Mouse (Mus musculus) forebrain, embryonic 10.5 days (tissue): ENCODE measurements around the gene Maml3. TPM values are rescaled to one million over a fixed set of nuclear protein-coding genes. Genes with fewer than 3 reads are reported as not detected.

ENCODE experiments used
- DNase-seq: peaks from one replicate; pipeline ENCODE4 v3.0.0-alpha.2; 2017; ENCODE audit warnings: low spot score; ENCODE audit errors: extremely low spot score
- H3K27ac ChIP-seq: fragments of 300-500 bp; sonication (generic); 2 replicates; pipeline ENCODE4 v1.5.1; 2016; ENCODE audit warnings: mild to moderate bottlenecking
- H3K27me3 ChIP-seq: fragments of 300-500 bp; sonication (generic); 2 replicates; pipeline ENCODE4 v1.6.1; 2016; ENCODE audit warnings: mild to moderate bottlenecking; ENCODE audit not compliant: poor library complexity, severe bottlenecking
- H3K36me3 ChIP-seq: fragments of 300-500 bp; sonication (generic); replicated peaks from 2 replicates; pipeline ENCODE4 v1.6.1; 2016; ENCODE audit warnings: mild to moderate bottlenecking, moderate library complexity
- H3K4me1 ChIP-seq: fragments of 300-500 bp; sonication (generic); 2 replicates; pipeline ENCODE4 v1.6.1; 2016
- H3K4me3 ChIP-seq: fragments of 300-500 bp; sonication (generic); 2 replicates; pipeline ENCODE4 v1.5.1; 2016; ENCODE audit warnings: mild to moderate bottlenecking, moderate library complexity
- H3K9me3 ChIP-seq: fragments of 300-500 bp; sonication (generic); 2 replicates; pipeline ENCODE4 v1.6.1; 2016; ENCODE audit warnings: mild to moderate bottlenecking, moderate library complexity
- WGBS: fragments of 180-500 bp; shearing (Covaris S2); methylation state at CpG from one replicate; pipeline ENCODE4 v1.1.7; 2016; 5-methylcytosine and 5-hydroxymethylcytosine counted together
- polyA plus RNA-seq: library from polyadenylated mRNA; unstranded; fragments of >200 nt; fragmentation: Nextera tagmentation; extraction: Ambion mirVana; gene quantifications from 2 replicates; pipeline ENCODE4 v1.2.1, GENCODE M21; 2016

The Maml3 gene
- polyA plus RNA-seq, 1 experiment from 2014 or later: 5.6 TPM

GRCm38 (mm10) chr3:51974601-51975000 is 130.3 kb downstream of the Maml3 start:
- WGBS: 95% methylated on average over 7 of the region's 7 CpGs
- 0 out of 2 replicates have a peak, but pooled peaks cover 3% of the 10 kb centered on the region for H3K9me3 ChIP-seq
- no peak overlapping the region for H3K4me3 ChIP-seq
- peaks cover 32% of the 10 kb centered on the region for H3K4me1 ChIP-seq
- no peak overlapping the region for H3K27ac ChIP-seq
- H3K36me3 ChIP-seq: peaks cover 10% of the 10 kb centered on the region; the same call in 1 of the 2 replicates
- no peak for DNase-seq
- no peaks in the 10 kb centered on the region for H3K27me3 ChIP-seq

- Histone ChIP-seq H3K27me3 (no peaks in the 10 kb centered on the region), H3K36me3 (peaks cover 10% of the 10 kb centered on the region; the same call in 1 of the 2 replicates), H3K9me3 (0 out of 2 replicates have a peak, but pooled peaks cover 3% of the 10 kb centered on the region), H3K27ac (no peak overlapping the region), H3K4me1 (peaks cover 35% of the 10 kb centered on the region), H3K4me3 (no peak overlapping the region)
- no peak for DNase-seq
- WGBS: 95% methylated on average over 6 of the region's 6 CpGs
Observed at GRCm38 (mm10) chr3:51974153-51974552, 130.7 kb downstream of the Maml3 start.

- 0 out of 2 replicates have a peak overlapping the region, but pooled peaks have one; percentile 4 for H3K27ac ChIP-seq
- H3K4me1 ChIP-seq: peaks cover 19% of the 10 kb centered on the region
- no peak overlapping the region for H3K4me3 ChIP-seq
- DNase-seq: no peak
- H3K36me3 ChIP-seq: peaks cover 10% of the 10 kb centered on the region; the same call in 1 of the 2 replicates
- H3K9me3 ChIP-seq: 0 out of 2 replicates have a peak, but pooled peaks cover 3% of the 10 kb centered on the region
- H3K27me3 ChIP-seq: no peaks in the 10 kb centered on the region
- 55% methylated on average over 6 of the region's 6 CpGs for WGBS
Observed at GRCm38 (mm10) chr3:51972576-51972975, 132.3 kb downstream of the Maml3 start.

- Histone ChIP-seq H3K9me3 (0 out of 2 replicates have a peak, but pooled peaks cover 3% of the 10 kb centered on the region), H3K36me3 (peaks cover 10% of the 10 kb centered on the region; the same call in 1 of the 2 replicates), H3K4me3 (no peak overlapping the region), H3K27ac (no peak overlapping the region), H3K4me1 (peaks cover 13% of the 10 kb centered on the region), H3K27me3 (no peaks in the 10 kb centered on the region)
- DNase-seq: no peak
- 93% methylated on average over 2 of the region's 2 CpGs for WGBS
Observed at GRCm38 (mm10) chr3:51970489-51970888, 134.4 kb downstream of the Maml3 start.

GRCm38 (mm10) chr3:51969451-51969850 is 135.4 kb downstream of the Maml3 start:
- no peak overlapping the region for H3K27ac ChIP-seq
- 78% methylated on average over 6 of the region's 6 CpGs for WGBS
- H3K9me3 ChIP-seq: 0 out of 2 replicates have a peak, but pooled peaks cover 3% of the 10 kb centered on the region
- H3K36me3 ChIP-seq: peaks cover 5% of the 10 kb centered on the region; the same call in 1 of the 2 replicates
- H3K4me1 ChIP-seq: peaks cover 23% of the 10 kb centered on the region
- no peak for DNase-seq
- H3K27me3 ChIP-seq: no peaks in the 10 kb centered on the region
- H3K4me3 ChIP-seq: no peak overlapping the region

- WGBS: 78% methylated on average over 7 of the region's 7 CpGs
- H3K4me3 ChIP-seq: no peak overlapping the region
- H3K27me3 ChIP-seq: no peaks in the 10 kb centered on the region
- peaks cover 37% of the 10 kb centered on the region for H3K4me1 ChIP-seq
- no peaks in the 10 kb centered on the region for H3K9me3 ChIP-seq
- H3K36me3 ChIP-seq: peaks cover 5% of the 10 kb centered on the region; the same call in 1 of the 2 replicates
- DNase-seq: no peak
- H3K27ac ChIP-seq: peak overlapping the region; percentile 31; the same call in 1 of the 2 replicates
Observed at GRCm38 (mm10) chr3:51965841-51966240, 139.0 kb downstream of the Maml3 start.

- WGBS: 48% methylated on average over 2 of the region's 2 CpGs
- Histone ChIP-seq H3K27me3 (no peaks in the 10 kb centered on the region), H3K27ac (peak overlapping the region; percentile 31; the same call in 1 of the 2 replicates), H3K4me1 (peaks cover 37% of the 10 kb centered on the region), H3K36me3 (peaks cover 5% of the 10 kb centered on the region; the same call in 1 of the 2 replicates), H3K9me3 (no peaks in the 10 kb centered on the region), H3K4me3 (no peak overlapping the region)
- DNase-seq: no peak
Observed at GRCm38 (mm10) chr3:51965436-51965835, 139.4 kb downstream of the Maml3 start.

- no peak overlapping the region for H3K4me3 ChIP-seq
- H3K4me1 ChIP-seq: peaks cover 37% of the 10 kb centered on the region
- no peaks in the 10 kb centered on the region for H3K27me3 ChIP-seq
- 36% methylated on average over 3 of the region's 3 CpGs for WGBS
- peaks cover 2% of the 10 kb centered on the region; the same call in 1 of the 2 replicates for H3K36me3 ChIP-seq
- H3K27ac ChIP-seq: peak overlapping the region; percentile 31; the same call in 1 of the 2 replicates
- DNase-seq: no peak
- no peaks in the 10 kb centered on the region for H3K9me3 ChIP-seq
Observed at GRCm38 (mm10) chr3:51965008-51965407, 139.9 kb downstream of the Maml3 start.

GRCm38 (mm10) chr3:51963891-51964593 is 140.8 kb downstream of the Maml3 start:
- H3K9me3 ChIP-seq: no peaks in the 10 kb centered on the region
- no peaks in the 10 kb centered on the region for H3K36me3 ChIP-seq
- 16% methylated on average over 4 of the region's 4 CpGs for WGBS
- H3K4me3 ChIP-seq: no peak overlapping the region
- H3K27ac ChIP-seq: peak overlapping the region; percentile 83
- peaks cover 34% of the 10 kb centered on the region for H3K4me1 ChIP-seq
- DNase-seq: no peak
- no peaks in the 10 kb centered on the region for H3K27me3 ChIP-seq

GRCm38 (mm10) chr3:51963151-51963791 is 141.6 kb downstream of the Maml3 start:
- Histone ChIP-seq H3K4me1 (peaks cover 34% of the 10 kb centered on the region), H3K4me3 (no peak overlapping the region), H3K27ac (peak overlapping the region; percentile 83; the same call in 1 of the 2 replicates), H3K27me3 (no peaks in the 10 kb centered on the region), H3K9me3 (no peaks in the 10 kb centered on the region), H3K36me3 (no peaks in the 10 kb centered on the region)
- DNase-seq: no peak
- WGBS: 84% methylated on average over 9 of the region's 9 CpGs

GRCm38 (mm10) chr3:51958751-51959150 is 146.1 kb downstream of the Maml3 start:
- no peak for DNase-seq
- Histone ChIP-seq H3K27ac (no peak overlapping the region), H3K4me1 (peaks cover 20% of the 10 kb centered on the region), H3K27me3 (no peaks in the 10 kb centered on the region), H3K9me3 (no peaks in the 10 kb centered on the region), H3K4me3 (no peak overlapping the region), H3K36me3 (no peaks in the 10 kb centered on the region)
- 91% methylated on average over 2 of the region's 2 CpGs for WGBS

- Histone ChIP-seq H3K27me3 (no peaks in the 10 kb centered on the region), H3K4me1 (peaks cover 30% of the 10 kb centered on the region), H3K9me3 (no peaks in the 10 kb centered on the region), H3K36me3 (no peaks in the 10 kb centered on the region), H3K4me3 (no peak overlapping the region), H3K27ac (no peak overlapping the region)
- no peak for DNase-seq
- WGBS: 88% methylated on average over 4 of the region's 4 CpGs
Observed at GRCm38 (mm10) chr3:51954441-51954840, 150.4 kb downstream of the Maml3 start.

- Histone ChIP-seq H3K36me3 (no peaks in the 10 kb centered on the region), H3K4me1 (peaks cover 30% of the 10 kb centered on the region), H3K4me3 (no peak overlapping the region), H3K27ac (0 out of 2 replicates have a peak overlapping the region, but pooled peaks have one; percentile 15), H3K27me3 (no peaks in the 10 kb centered on the region), H3K9me3 (no peaks in the 10 kb centered on the region)
- 87% methylated on average over 11 of the region's 11 CpGs for WGBS
- no peak for DNase-seq
Observed at GRCm38 (mm10) chr3:51953927-51954326, 150.9 kb downstream of the Maml3 start.
